Mouse (Mus musculus): ENCODE data around the gene Arhgef18. TPM values are rescaled to one million over a fixed set of nuclear protein-coding genes. Genes with fewer than 3 reads are reported as not detected.

Arhgef18 gene
- 7.8 TPM in 2 replicates for polyA plus RNA-seq (2014; fragmentation: Nextera tagmentation; extraction: Ambion mirVana)

DNA sequence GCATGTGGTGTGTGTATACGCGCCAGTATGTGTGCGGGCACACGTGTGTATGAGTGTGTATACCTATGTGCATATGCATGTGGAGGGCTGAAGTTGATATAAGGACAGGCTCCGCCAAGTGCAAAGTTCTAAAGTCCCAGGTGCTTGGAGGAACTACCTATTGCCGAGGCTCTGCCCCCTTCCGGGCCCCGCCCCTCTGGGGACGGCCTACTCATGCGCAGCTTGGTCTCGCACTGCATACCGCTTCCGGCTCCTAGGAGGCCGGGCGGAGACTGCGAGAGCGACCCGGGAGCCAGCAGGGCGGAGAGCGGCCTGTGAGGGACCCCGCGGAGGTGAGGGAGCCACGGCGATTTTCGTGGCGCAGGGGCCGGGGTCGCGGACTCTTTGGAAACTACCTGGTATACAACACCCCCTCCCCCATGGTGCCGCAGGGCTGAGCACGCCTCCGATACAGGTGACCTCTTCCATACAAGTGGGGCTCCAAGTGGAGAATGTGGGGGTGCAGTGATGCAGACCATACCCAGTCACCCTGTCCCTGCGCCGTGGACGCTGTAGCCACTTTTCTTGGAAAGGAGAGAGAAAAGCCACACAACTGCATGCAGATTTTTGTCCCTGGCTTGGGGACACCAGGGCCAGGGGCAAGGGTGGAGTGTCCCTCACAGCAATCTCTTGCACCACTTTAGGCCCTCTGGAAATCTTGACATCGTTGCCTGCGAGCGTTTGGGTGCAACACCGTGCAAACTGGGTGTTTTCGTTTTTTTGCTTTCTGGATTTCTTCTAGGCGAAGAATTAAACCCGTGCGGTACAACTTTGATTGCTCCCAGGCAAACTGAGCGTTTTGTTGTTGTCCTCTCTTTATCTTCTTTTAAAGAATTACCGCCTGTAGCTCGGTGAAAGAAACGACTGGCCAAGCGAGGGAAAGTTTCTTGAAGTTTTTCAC lies at the start of gene Arhgef18:
Arhgef18 (plus strand) TSS at position 236 of the 940 bp plus-strand sequence.
- peak within 1 kb of the TSS; percentile 87 for H3K4me2 ChIP-seq
- peak; percentile 9; the same call in 1 of the 2 replicates for TF ChIP-seq CTCF (IDR thresholded peaks at IDR 0.05; ENCODE audit: low read depth)
- peaks cover 4% of the 10 kb centered on the region; the same call in 1 of the 2 replicates for H3K36me3 ChIP-seq (ENCODE audit: insufficient read depth)
- under 1% methylated on average over 48 of the region's 48 CpGs for WGBS
- H3K9ac ChIP-seq: peak within 1 kb of the TSS; percentile 73
- 0 out of 2 replicates have a peak, but pooled peaks cover 7% of the 10 kb centered on the region for H3K4me1 ChIP-seq (ENCODE audit: insufficient read depth)
- H3K9me3 ChIP-seq (ENCODE audit: low read depth, low read length): no peaks in the 10 kb centered on the region
- peak within 1 kb of the TSS; percentile 85 for H3K4me3 ChIP-seq (ENCODE audit: low read depth, low read length)
- H3K27ac ChIP-seq (ENCODE audit: low read depth): no peak within 1 kb of the TSS
- DNase-seq: peak; percentile 94
- no peaks in the 10 kb centered on the region for H3K27me3 ChIP-seq (ENCODE audit: insufficient read depth, low read length)
- peak; percentile 99 for ATAC-seq (ENCODE audit: insufficient read depth)

DNA sequence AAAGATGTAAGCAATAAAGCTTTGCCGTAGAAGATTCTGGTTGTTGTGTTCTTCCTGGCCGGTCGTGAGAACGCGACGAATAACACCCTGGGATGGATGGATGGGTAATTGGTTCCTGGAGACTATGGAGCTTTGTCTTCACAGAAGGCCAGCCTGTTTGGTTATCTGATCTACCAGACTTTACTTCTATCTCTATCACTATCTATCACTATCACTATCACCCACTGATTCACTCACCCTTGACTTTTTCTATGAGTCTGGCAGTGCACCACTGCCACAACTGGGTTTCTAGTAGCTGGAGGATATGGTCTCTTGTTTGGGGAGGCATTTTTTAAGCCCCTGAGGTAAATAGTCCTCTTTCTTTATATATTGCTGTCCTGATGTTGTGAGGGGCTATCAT lies 47.5 kb upstream of the Arhgef18 start:
- Histone ChIP-seq H3K4me1 (ENCODE audit: insufficient read depth) (no peaks in the 10 kb centered on the region), H3K9ac (no peak overlapping the region), H3K27me3 (ENCODE audit: insufficient read depth, low read length) (no peaks in the 10 kb centered on the region), H3K9me3 (ENCODE audit: low read depth, low read length) (no peaks in the 10 kb centered on the region), H3K4me2 (no peak overlapping the region), H3K4me3 (ENCODE audit: low read depth, low read length) (no peak overlapping the region), H3K36me3 (ENCODE audit: insufficient read depth) (no peaks in the 10 kb centered on the region), H3K27ac (ENCODE audit: low read depth) (no peak overlapping the region)
- DNase-seq: no peak
- WGBS: 97% methylated on average over 6 of the region's 6 CpGs
- no peak for TF ChIP-seq CTCF (IDR thresholded peaks at IDR 0.05; ENCODE audit: low read depth)
- no peak for ATAC-seq (ENCODE audit: insufficient read depth)

DNA sequence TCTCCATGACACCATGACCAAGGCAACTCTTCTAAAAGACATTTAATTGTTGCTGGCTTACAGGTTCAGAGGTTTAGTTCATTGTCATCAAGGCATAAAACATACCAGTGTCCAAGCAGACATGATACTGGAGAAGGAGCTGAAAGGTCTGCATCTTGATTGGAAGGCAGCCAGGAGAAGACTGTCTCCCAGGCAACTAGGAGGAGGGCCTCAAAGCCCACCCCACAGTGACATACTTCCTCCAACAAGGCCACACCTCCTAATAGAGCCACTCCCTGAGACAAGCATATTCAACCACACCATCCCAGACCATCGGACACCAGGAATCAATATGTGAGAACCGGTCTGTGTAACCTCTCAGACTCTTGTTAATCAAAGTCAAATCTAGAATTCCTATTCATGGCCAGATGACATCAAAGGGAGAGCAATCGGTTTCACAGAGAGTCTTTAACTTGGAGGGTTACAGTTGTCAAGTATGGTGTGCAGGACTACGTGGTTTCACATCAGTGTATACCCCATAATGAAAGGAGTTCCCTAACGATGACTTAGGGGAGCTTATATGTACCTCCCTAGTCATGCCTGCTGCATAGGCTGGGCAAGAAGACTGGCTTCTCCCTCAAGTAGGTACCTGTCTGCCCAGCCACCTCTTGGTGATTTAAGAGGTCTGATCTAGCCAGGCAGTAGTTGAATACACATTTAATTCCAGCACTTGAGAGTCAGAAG lies 46.0 kb upstream of the Arhgef18 start:
- DNase-seq (no peak), ATAC-seq (ENCODE audit: insufficient read depth) (no peak)
- no peak overlapping the region for H3K9ac ChIP-seq
- H3K4me1 ChIP-seq (ENCODE audit: insufficient read depth): no peaks in the 10 kb centered on the region
- TF ChIP-seq CTCF (IDR thresholded peaks at IDR 0.05; ENCODE audit: low read depth): no peak
- H3K9me3 ChIP-seq (ENCODE audit: low read depth, low read length): no peaks in the 10 kb centered on the region
- 79% methylated on average over 5 of the region's 5 CpGs for WGBS
- H3K36me3 ChIP-seq (ENCODE audit: insufficient read depth): no peaks in the 10 kb centered on the region
- H3K4me2 ChIP-seq: no peak overlapping the region
- no peak overlapping the region for H3K27ac ChIP-seq (ENCODE audit: low read depth)
- H3K4me3 ChIP-seq (ENCODE audit: low read depth, low read length): no peak overlapping the region
- no peaks in the 10 kb centered on the region for H3K27me3 ChIP-seq (ENCODE audit: insufficient read depth, low read length)

DNA sequence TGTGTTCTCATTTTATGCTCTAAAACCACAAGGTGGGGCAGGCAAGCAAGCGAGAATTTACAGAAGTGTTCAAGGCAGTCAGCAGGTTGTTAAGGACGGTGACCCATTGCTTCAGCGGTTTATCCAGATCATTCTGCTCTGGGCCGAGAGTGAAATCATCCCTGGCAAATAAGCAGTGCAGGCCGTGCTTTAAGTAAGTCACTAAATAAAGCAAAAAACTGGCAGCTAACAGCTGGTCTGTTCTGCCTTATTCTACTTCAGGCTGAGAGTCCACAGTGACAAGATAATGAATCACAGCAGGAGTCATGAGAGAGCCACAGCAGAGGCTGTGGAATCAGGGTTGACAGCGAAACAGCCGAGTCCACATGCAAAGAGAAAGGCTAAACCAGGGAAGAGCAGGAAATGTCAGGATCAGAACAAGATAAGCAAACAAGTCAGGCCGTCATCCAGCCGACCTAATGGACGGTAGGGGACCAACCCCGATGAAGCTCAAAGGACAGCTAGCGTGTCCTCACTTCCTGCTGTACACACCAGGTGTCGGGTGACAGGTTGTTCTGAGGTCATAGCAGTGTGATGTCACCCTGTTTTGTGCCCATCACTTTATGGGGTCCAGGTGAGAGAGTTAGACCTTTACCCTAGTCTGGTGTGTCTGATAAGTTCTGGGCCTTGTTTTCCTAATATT lies 44.5 kb upstream of the Arhgef18 start:
- no peak for DNase-seq
- no peaks in the 10 kb centered on the region for H3K36me3 ChIP-seq (ENCODE audit: insufficient read depth)
- H3K27me3 ChIP-seq (ENCODE audit: insufficient read depth, low read length): no peaks in the 10 kb centered on the region
- no peak overlapping the region for H3K4me2 ChIP-seq
- no peak overlapping the region for H3K4me3 ChIP-seq (ENCODE audit: low read depth, low read length)
- H3K9ac ChIP-seq: no peak overlapping the region
- H3K9me3 ChIP-seq (ENCODE audit: low read depth, low read length): no peaks in the 10 kb centered on the region
- 0 out of 2 replicates have a peak, but pooled peaks have one; percentile 9 for TF ChIP-seq CTCF (IDR thresholded peaks at IDR 0.05; ENCODE audit: low read depth)
- H3K4me1 ChIP-seq (ENCODE audit: insufficient read depth): no peaks in the 10 kb centered on the region
- H3K27ac ChIP-seq (ENCODE audit: low read depth): no peak overlapping the region
- 20% methylated on average over 13 of the region's 13 CpGs for WGBS
- ATAC-seq (ENCODE audit: insufficient read depth): no peak; the same call in 1 of the 2 replicates

DNA sequence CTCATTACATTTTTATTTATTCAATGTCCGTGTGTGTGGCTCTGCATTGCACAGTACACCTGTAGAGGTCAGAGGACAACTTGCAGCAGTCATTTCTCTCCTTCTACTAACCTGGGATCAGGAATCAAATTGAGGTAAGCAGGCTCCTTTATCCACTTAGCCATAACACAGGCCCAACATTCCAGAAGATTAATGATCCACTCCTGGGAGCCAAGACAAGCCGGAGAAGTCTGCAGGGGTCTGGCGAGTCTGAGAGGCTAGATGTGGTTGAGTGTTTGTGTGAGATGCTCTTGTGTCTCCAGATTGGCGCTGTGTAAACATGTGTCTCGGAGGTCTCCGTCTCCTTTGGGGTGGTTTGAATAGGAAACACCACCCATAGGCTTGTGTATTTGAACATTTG lies 42.1 kb upstream of the Arhgef18 start:
- Histone ChIP-seq H3K27me3 (ENCODE audit: insufficient read depth, low read length) (no peaks in the 10 kb centered on the region), H3K9ac (no peak overlapping the region), H3K9me3 (ENCODE audit: low read depth, low read length) (no peaks in the 10 kb centered on the region), H3K4me1 (ENCODE audit: insufficient read depth) (no peaks in the 10 kb centered on the region), H3K4me2 (no peak overlapping the region), H3K4me3 (ENCODE audit: low read depth, low read length) (no peak overlapping the region), H3K36me3 (ENCODE audit: insufficient read depth) (no peaks in the 10 kb centered on the region), H3K27ac (ENCODE audit: low read depth) (no peak overlapping the region)
- DNase-seq (no peak), ATAC-seq (ENCODE audit: insufficient read depth) (no peak)
- no peak for TF ChIP-seq CTCF (IDR thresholded peaks at IDR 0.05; ENCODE audit: low read depth)
- 20% methylated on average over 6 of the region's 6 CpGs for WGBS

DNA sequence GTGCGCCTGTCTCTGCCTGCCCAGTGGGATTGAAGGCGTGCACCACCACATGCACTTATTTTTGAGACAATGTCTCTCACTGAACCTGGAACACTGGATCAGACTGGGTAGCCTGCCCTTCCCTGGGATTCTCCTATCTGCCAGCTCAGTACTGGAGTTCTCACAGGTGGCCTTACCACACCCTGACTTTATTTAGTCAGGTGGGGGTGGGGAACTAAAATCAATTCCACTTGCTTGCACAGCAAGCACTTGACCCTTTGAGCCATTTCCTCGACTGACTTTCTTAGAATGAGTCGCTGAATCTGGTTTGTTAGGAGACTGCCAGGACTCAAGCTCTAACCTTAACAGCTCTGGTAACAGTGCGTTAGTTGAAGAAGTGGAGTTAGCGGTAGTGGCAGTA lies 40.1 kb upstream of the Arhgef18 start:
- WGBS: 59% methylated on average over 6 of the region's 6 CpGs
- Histone ChIP-seq H3K27me3 (ENCODE audit: insufficient read depth, low read length) (no peaks in the 10 kb centered on the region), H3K4me1 (ENCODE audit: insufficient read depth) (no peaks in the 10 kb centered on the region), H3K9me3 (ENCODE audit: low read depth, low read length) (no peaks in the 10 kb centered on the region), H3K36me3 (ENCODE audit: insufficient read depth) (no peaks in the 10 kb centered on the region), H3K9ac (no peak overlapping the region), H3K4me2 (peak overlapping the region; percentile 23; the same call in 1 of the 2 replicates), H3K4me3 (ENCODE audit: low read depth, low read length) (no peak overlapping the region), H3K27ac (ENCODE audit: low read depth) (peak overlapping the region; percentile 73; the same call in 1 of the 2 replicates)
- ATAC-seq (ENCODE audit: insufficient read depth) (peak; percentile 38; the same call in 1 of the 2 replicates), DNase-seq (peak; percentile 39)
- TF ChIP-seq CTCF (IDR thresholded peaks at IDR 0.05; ENCODE audit: low read depth): no peak

Measured in lung, embryonic 14.5 days (tissue).